Mouse (Mus musculus) G1E (cell line): ENCODE results near the gene Npr1.

ENCODE experiments used
- CTCF ChIP-seq: IDR thresholded peaks from 2 replicates; pipeline ENCODE4 v1.5.1; 2012; ENCODE audit warnings: low read depth, low read length, inconsistent platforms, mixed read lengths
- GATA1 ChIP-seq: IDR thresholded peaks from 2 replicates; pipeline ENCODE4 v1.6.1; 2012; ENCODE audit warnings: borderline replicate concordance, low read length, inconsistent platforms, mixed read lengths
- TAL1 ChIP-seq: conservative IDR thresholded peaks from 2 replicates; pipeline ENCODE4 v1.6.1; 2012; ENCODE audit warnings: low read depth, low read length, inconsistent platforms, mixed read lengths

DNA sequence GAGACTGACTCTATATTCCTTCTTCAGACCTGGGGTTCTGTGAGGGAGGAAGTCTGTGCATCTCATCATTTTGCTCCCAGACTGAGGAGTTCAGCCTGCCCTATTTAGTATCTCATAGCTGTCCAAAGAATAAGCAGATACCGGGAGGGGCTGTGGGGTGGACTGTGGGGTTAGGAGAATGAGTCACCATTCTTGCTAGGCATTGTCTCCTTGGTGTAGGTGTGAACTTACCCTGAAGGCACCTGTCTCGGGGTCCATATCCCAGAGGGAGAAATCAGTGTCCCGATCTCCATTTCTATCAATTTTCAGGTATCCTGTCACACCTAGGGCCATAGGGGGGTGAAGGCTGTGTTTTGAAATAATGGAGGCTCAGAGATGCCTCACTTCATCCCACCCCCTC is 3.7 kb downstream of the Npr1 start:
- TF ChIP-seq CTCF (no peak), GATA1 (no peak), TAL1 (no peak)
